Mouse (Mus musculus): Measurements from ENCODE around the gene Trim33. TPM values are rescaled to one million over a fixed set of nuclear protein-coding genes. Genes with fewer than 3 reads are reported as not detected.
A peak's percentile ranks its signal among the peaks of the same experiment; 100 is the strongest.

Gene Trim33
- polyA plus RNA-seq (2015; fragmentation: Nextera tagmentation; extraction: Ambion mirVana), result 29.2 and 30.1 TPM in 2 replicates

- no peaks in the 10 kb centered on the region for H3K9me3 ChIP-seq
- H3K4me3 ChIP-seq, result peak within 1 kb of the TSS; percentile 100
- WGBS, result under 1% methylated on average over 105 of the region's 136 CpGs
- H3K36me3 ChIP-seq, result peaks cover 4% of the 10 kb centered on the region; the same call in 1 of the 2 replicates
- peak within 1 kb of the TSS; percentile 98 for H3K4me2 ChIP-seq
- peak within 1 kb of the TSS; percentile 99 for H3K27ac ChIP-seq (replicated peaks)
- H3K27me3 ChIP-seq, result no peaks in the 10 kb centered on the region
- peaks cover 32% of the 10 kb centered on the region for H3K4me1 ChIP-seq (replicated peaks)
- ATAC-seq (ENCODE audit: low read depth), result peak; percentile 89
- H3K9ac ChIP-seq, result peak within 1 kb of the TSS; percentile 100
These were observed at the start of gene Trim33 for GRCm38 (mm10) chr3:103279182-103280149. Gene Trim33, plus strand, starts transcription at chr3:103279293.

GRCm38 (mm10) chr3:103232398-103232797, 46.7 kb upstream of the Trim33 start:
- WGBS, result 75% methylated on average over 4 of the region's 4 CpGs
- H3K27ac ChIP-seq (replicated peaks), result no peak overlapping the region
- H3K9me3 ChIP-seq, result peaks cover 9% of the 10 kb centered on the region; the same call in 1 of the 2 replicates
- no peaks in the 10 kb centered on the region for H3K4me1 ChIP-seq (replicated peaks)
- no peak for ATAC-seq (ENCODE audit: low read depth)
- no peak overlapping the region for H3K4me3 ChIP-seq
- H3K9ac ChIP-seq, result no peak overlapping the region
- no peak overlapping the region for H3K4me2 ChIP-seq
- no peaks in the 10 kb centered on the region for H3K27me3 ChIP-seq
- no peaks in the 10 kb centered on the region for H3K36me3 ChIP-seq

GRCm38 (mm10) chr3:103241524-103241923, 37.6 kb upstream of the Trim33 start:
- no peaks in the 10 kb centered on the region for H3K36me3 ChIP-seq
- ATAC-seq (ENCODE audit: low read depth), result no peak
- no peak overlapping the region for H3K4me3 ChIP-seq
- no peaks in the 10 kb centered on the region for H3K27me3 ChIP-seq
- H3K27ac ChIP-seq (replicated peaks), result no peak overlapping the region
- 96% methylated on average over 2 of the region's 2 CpGs for WGBS
- H3K9me3 ChIP-seq, result no peaks in the 10 kb centered on the region
- no peaks in the 10 kb centered on the region for H3K4me1 ChIP-seq (replicated peaks)
- no peak overlapping the region for H3K9ac ChIP-seq
- H3K4me2 ChIP-seq, result no peak overlapping the region

GRCm38 (mm10) chr3:103242156-103242555, 36.9 kb upstream of the Trim33 start:
- H3K27me3 ChIP-seq, result no peaks in the 10 kb centered on the region
- H3K4me2 ChIP-seq, result no peak overlapping the region
- no peak overlapping the region for H3K9ac ChIP-seq
- no peak for ATAC-seq (ENCODE audit: low read depth)
- H3K36me3 ChIP-seq, result no peaks in the 10 kb centered on the region
- H3K27ac ChIP-seq (replicated peaks), result no peak overlapping the region
- no peaks in the 10 kb centered on the region for H3K9me3 ChIP-seq
- WGBS, result 85% methylated on average over 3 of the region's 3 CpGs
- no peak overlapping the region for H3K4me3 ChIP-seq
- no peaks in the 10 kb centered on the region for H3K4me1 ChIP-seq (replicated peaks)

GRCm38 (mm10) chr3:103243491-103243890, 35.6 kb upstream of the Trim33 start:
- Histone ChIP-seq H3K4me3 (no peak overlapping the region), H3K9ac (no peak overlapping the region), H3K36me3 (no peaks in the 10 kb centered on the region), H3K4me1 (replicated peaks) (no peaks in the 10 kb centered on the region), H3K4me2 (no peak overlapping the region), H3K27me3 (no peaks in the 10 kb centered on the region), H3K27ac (replicated peaks) (no peak overlapping the region), H3K9me3 (no peaks in the 10 kb centered on the region)
- ATAC-seq (ENCODE audit: low read depth), result no peak
- 80% methylated on average over 2 of the region's 2 CpGs for WGBS

- Histone ChIP-seq H3K9me3 (no peaks in the 10 kb centered on the region), H3K36me3 (no peaks in the 10 kb centered on the region), H3K9ac (no peak overlapping the region), H3K27me3 (no peaks in the 10 kb centered on the region), H3K27ac (replicated peaks) (no peak overlapping the region), H3K4me1 (replicated peaks) (no peaks in the 10 kb centered on the region), H3K4me3 (no peak overlapping the region), H3K4me2 (no peak overlapping the region)
- 88% methylated on average over 17 of the region's 17 CpGs for WGBS
- no peak for ATAC-seq (ENCODE audit: low read depth)
These were observed 32.3 kb upstream of the Trim33 start for GRCm38 (mm10) chr3:103246627-103247260.

GRCm38 (mm10) chr3:103256089-103256819, 22.8 kb upstream of the Trim33 start:
- H3K27me3 ChIP-seq, result no peaks in the 10 kb centered on the region
- 67% methylated on average over 10 of the region's 10 CpGs for WGBS
- no peak overlapping the region for H3K9ac ChIP-seq
- ATAC-seq (ENCODE audit: low read depth), result no peak
- H3K36me3 ChIP-seq, result no peaks in the 10 kb centered on the region
- no peak overlapping the region for H3K4me3 ChIP-seq
- no peak overlapping the region for H3K27ac ChIP-seq (replicated peaks)
- H3K4me1 ChIP-seq (replicated peaks), result no peaks in the 10 kb centered on the region
- no peaks in the 10 kb centered on the region for H3K9me3 ChIP-seq
- H3K4me2 ChIP-seq, result no peak overlapping the region

GRCm38 (mm10) chr3:103262802-103263417, 16.2 kb upstream of the Trim33 start:
- Histone ChIP-seq H3K27ac (replicated peaks) (no peak overlapping the region), H3K9me3 (no peaks in the 10 kb centered on the region), H3K27me3 (no peaks in the 10 kb centered on the region), H3K36me3 (no peaks in the 10 kb centered on the region), H3K4me2 (no peak overlapping the region), H3K4me3 (no peak overlapping the region), H3K4me1 (replicated peaks) (no peaks in the 10 kb centered on the region), H3K9ac (no peak overlapping the region)
- WGBS, result 93% methylated on average over 12 of the region's 12 CpGs
- ATAC-seq (ENCODE audit: low read depth), result no peak

- H3K4me1 ChIP-seq (replicated peaks), result peaks cover 32% of the 10 kb centered on the region
- H3K9ac ChIP-seq, result peak overlapping the region; percentile 100
- peak overlapping the region; percentile 74 for H3K4me2 ChIP-seq
- no peak for ATAC-seq (ENCODE audit: low read depth)
- WGBS, result 12% methylated on average over 11 of the region's 11 CpGs
- H3K4me3 ChIP-seq, result peak overlapping the region; percentile 100
- H3K36me3 ChIP-seq, result peaks cover 4% of the 10 kb centered on the region; the same call in 1 of the 2 replicates
- peak overlapping the region; percentile 99 for H3K27ac ChIP-seq (replicated peaks)
- no peaks in the 10 kb centered on the region for H3K9me3 ChIP-seq
- no peaks in the 10 kb centered on the region for H3K27me3 ChIP-seq
These were observed 422 bp upstream of the Trim33 start for GRCm38 (mm10) chr3:103278561-103279181.

- H3K9me3 ChIP-seq, result no peaks in the 10 kb centered on the region
- H3K4me1 ChIP-seq (replicated peaks), result peaks cover 32% of the 10 kb centered on the region
- H3K9ac ChIP-seq, result peak overlapping the region; percentile 100
- H3K4me3 ChIP-seq, result peak overlapping the region; percentile 100
- under 1% methylated on average over 31 of the region's 36 CpGs for WGBS
- peaks cover 4% of the 10 kb centered on the region; the same call in 1 of the 2 replicates for H3K36me3 ChIP-seq
- H3K4me2 ChIP-seq, result peak overlapping the region; percentile 98
- H3K27ac ChIP-seq (replicated peaks), result peak overlapping the region; percentile 99
- no peaks in the 10 kb centered on the region for H3K27me3 ChIP-seq
- peak; percentile 77 for ATAC-seq (ENCODE audit: low read depth)
These were observed 1.2 kb downstream of the Trim33 start for GRCm38 (mm10) chr3:103280241-103280761.

- no peaks in the 10 kb centered on the region for H3K27me3 ChIP-seq
- H3K27ac ChIP-seq (replicated peaks), result peak overlapping the region; percentile 99
These were observed 1.8 kb downstream of the Trim33 start for GRCm38 (mm10) chr3:103280875-103281274.

More at GRCm38 (mm10) chr3:103280875-103281274, 1.8 kb downstream of the Trim33 start:
- H3K9me3 ChIP-seq, result no peaks in the 10 kb centered on the region
- ATAC-seq (ENCODE audit: low read depth), result no peak
- H3K4me1 ChIP-seq (replicated peaks), result peaks cover 32% of the 10 kb centered on the region
- 29% methylated on average over 5 of the region's 5 CpGs for WGBS
- peak overlapping the region; percentile 98 for H3K4me2 ChIP-seq
- H3K36me3 ChIP-seq, result peaks cover 4% of the 10 kb centered on the region; the same call in 1 of the 2 replicates
- H3K4me3 ChIP-seq, result peak overlapping the region; percentile 100
- peak overlapping the region; percentile 100 for H3K9ac ChIP-seq

All from neural tube, embryonic 13.5 days (tissue).